Mouse (Mus musculus) intestine, postnatal 0 days (tissue): ENCODE results near the gene Prok2. TPM values are rescaled to one million over a fixed set of nuclear protein-coding genes. Genes with fewer than 3 reads are reported as not detected.

ENCODE experiments used
- ATAC-seq: fragments of 200-750 bp; cut with Nextera tagmentation; 2 replicates; pipeline ENCODE4 v1.8.0; 2017; ENCODE audit warnings: mild to moderate bottlenecking, moderate TSS enrichment, moderate library complexity
- H3K27ac ChIP-seq: fragments of 300-500 bp; sonication (generic); 2 replicates; pipeline ENCODE4 v1.5.1; 2014; ENCODE audit warnings: mild to moderate bottlenecking, low read depth, low read length, moderate library complexity
- H3K27me3 ChIP-seq: fragments of 300-500 bp; sonication (generic); replicated peaks from 2 replicates; pipeline ENCODE4 v1.6.1; 2014; ENCODE audit warnings: low read length, mixed read lengths; ENCODE audit not compliant: control insufficient read depth, insufficient read depth
- H3K36me3 ChIP-seq: fragments of 300-500 bp; sonication (generic); 2 replicates; pipeline ENCODE4 v1.6.1; 2014; ENCODE audit warnings: mild to moderate bottlenecking, moderate library complexity; ENCODE audit not compliant: control insufficient read depth, insufficient read depth
- H3K4me1 ChIP-seq: fragments of 300-500 bp; sonication (generic); replicated peaks from 2 replicates; pipeline ENCODE4 v1.6.1; 2014; ENCODE audit warnings: antibody characterized with exemption, low read length, mixed read lengths; ENCODE audit not compliant: control insufficient read depth, insufficient read depth
- H3K4me2 ChIP-seq: fragments of 300-500 bp; sonication (generic); replicated peaks from 2 replicates; pipeline ENCODE4 v1.6.1; 2014; ENCODE audit warnings: low read depth, mild to moderate bottlenecking, moderate library complexity
- H3K4me3 ChIP-seq: fragments of 300-500 bp; sonication (generic); 2 replicates; pipeline ENCODE4 v1.5.1; 2014; ENCODE audit warnings: low read depth, low read length
- H3K9ac ChIP-seq: fragments of 300-500 bp; sonication (generic); 2 replicates; pipeline ENCODE4 v1.6.1; 2014; ENCODE audit warnings: mild to moderate bottlenecking, low read depth, low read length
- H3K9me3 ChIP-seq: fragments of 300-500 bp; sonication (generic); 2 replicates; pipeline ENCODE4 v1.6.1; 2016; ENCODE audit warnings: mixed run types; ENCODE audit not compliant: control insufficient read depth
- CTCF ChIP-seq: sonication (generic); IDR thresholded peaks from 2 replicates; pipeline ENCODE4 v1.5.1; 2016; ENCODE audit warnings: low read depth, mild to moderate bottlenecking, control low read depth, antibody characterized with exemption, moderate library complexity
- WGBS: fragments of 180-500 bp; shearing (Covaris S2); extraction: QIAGEN DNeasy Blood & Tissue Kit; methylation state at CpG from one replicate; pipeline ENCODE4 v1.1.7; 2014; 5-methylcytosine and 5-hydroxymethylcytosine counted together
- polyA plus RNA-seq: library from polyadenylated mRNA; unstranded; fragments of >200 nt; fragmentation: Nextera tagmentation; extraction: Ambion mirVana; gene quantifications from 2 replicates; pipeline ENCODE4 v1.2.1, GENCODE M21; 2015

Gene Prok2
- polyA plus RNA-seq, 1 experiment from 2014 or later: not detected

- Histone ChIP-seq H3K36me3 (no peaks in the 10 kb centered on the region), H3K4me2 (no peak overlapping the region), H3K9ac (no peak overlapping the region), H3K4me3 (no peak overlapping the region), H3K4me1 (no peaks in the 10 kb centered on the region), H3K27ac (no peak overlapping the region), H3K27me3 (peaks cover 27% of the 10 kb centered on the region), H3K9me3 (no peaks in the 10 kb centered on the region)
- 77% methylated on average over 6 of the region's 6 CpGs for WGBS
- TF ChIP-seq CTCF: no peak
- no peak for ATAC-seq
These were observed 37.7 kb downstream of the Prok2 start for GRCm38 (mm10) chr6:99688513-99688912.

GRCm38 (mm10) chr6:99684899-99685298, 41.3 kb downstream of the Prok2 start:
- H3K4me3 ChIP-seq: no peak overlapping the region

GRCm38 (mm10) chr6:99683974-99684373, 42.2 kb downstream of the Prok2 start:
- Histone ChIP-seq H3K4me1 (no peaks in the 10 kb centered on the region), H3K27ac (no peak overlapping the region), H3K4me2 (no peak overlapping the region), H3K4me3 (no peak overlapping the region), H3K9ac (no peak overlapping the region), H3K27me3 (no peaks in the 10 kb centered on the region), H3K9me3 (no peaks in the 10 kb centered on the region), H3K36me3 (no peaks in the 10 kb centered on the region)
- no peak for TF ChIP-seq CTCF
- no peak for ATAC-seq
- WGBS: 93% methylated on average over 5 of the region's 5 CpGs

More at GRCm38 (mm10) chr6:99684899-99685298, 41.3 kb downstream of the Prok2 start:
- ATAC-seq: no peak
- no peaks in the 10 kb centered on the region for H3K27me3 ChIP-seq
- H3K9me3 ChIP-seq: no peaks in the 10 kb centered on the region
- peak; percentile 85 for TF ChIP-seq CTCF
- H3K9ac ChIP-seq: no peak overlapping the region
- H3K27ac ChIP-seq: no peak overlapping the region
- H3K36me3 ChIP-seq: no peaks in the 10 kb centered on the region
- no peaks in the 10 kb centered on the region for H3K4me1 ChIP-seq
- no peak overlapping the region for H3K4me2 ChIP-seq
- WGBS: 62% methylated on average over 5 of the region's 5 CpGs

GRCm38 (mm10) chr6:99678108-99678507, 48.1 kb downstream of the Prok2 start:
- ATAC-seq: 0 out of 2 replicates have a peak, but pooled peaks have one; percentile 16
- H3K4me2 ChIP-seq: no peak overlapping the region
- 82% methylated on average over 11 of the region's 11 CpGs for WGBS
- no peaks in the 10 kb centered on the region for H3K9me3 ChIP-seq
- H3K27me3 ChIP-seq: no peaks in the 10 kb centered on the region
- H3K27ac ChIP-seq: no peak overlapping the region
- no peak overlapping the region for H3K9ac ChIP-seq
- no peak overlapping the region for H3K4me3 ChIP-seq
- H3K4me1 ChIP-seq: no peaks in the 10 kb centered on the region
- TF ChIP-seq CTCF: no peak
- H3K36me3 ChIP-seq: no peaks in the 10 kb centered on the region

GRCm38 (mm10) chr6:99677325-99677724, 48.9 kb downstream of the Prok2 start:
- no peak for TF ChIP-seq CTCF
- H3K36me3 ChIP-seq: no peaks in the 10 kb centered on the region
- ATAC-seq: peak; percentile 84
- no peaks in the 10 kb centered on the region for H3K4me1 ChIP-seq
- no peak overlapping the region for H3K27ac ChIP-seq
- no peaks in the 10 kb centered on the region for H3K9me3 ChIP-seq
- H3K4me3 ChIP-seq: no peak overlapping the region
- WGBS: 41% methylated on average over 8 of the region's 8 CpGs
- no peaks in the 10 kb centered on the region for H3K27me3 ChIP-seq
- H3K9ac ChIP-seq: no peak overlapping the region
- H3K4me2 ChIP-seq: no peak overlapping the region

GRCm38 (mm10) chr6:99674482-99674881, 51.7 kb downstream of the Prok2 start:
- Histone ChIP-seq H3K27ac (no peak overlapping the region), H3K27me3 (no peaks in the 10 kb centered on the region), H3K9ac (no peak overlapping the region), H3K9me3 (no peaks in the 10 kb centered on the region), H3K4me3 (no peak overlapping the region), H3K36me3 (no peaks in the 10 kb centered on the region), H3K4me2 (no peak overlapping the region), H3K4me1 (no peaks in the 10 kb centered on the region)
- ATAC-seq: no peak
- no peak for TF ChIP-seq CTCF
- 85% methylated on average over 4 of the region's 4 CpGs for WGBS

- no peak overlapping the region for H3K4me2 ChIP-seq
- no peak for ATAC-seq
- no peaks in the 10 kb centered on the region for H3K36me3 ChIP-seq
- no peaks in the 10 kb centered on the region for H3K4me1 ChIP-seq
- H3K9ac ChIP-seq: no peak overlapping the region
- H3K27ac ChIP-seq: no peak overlapping the region
- TF ChIP-seq CTCF: peak; percentile 54
- H3K27me3 ChIP-seq: no peaks in the 10 kb centered on the region
- 65% methylated on average over 3 of the region's 3 CpGs for WGBS
- H3K9me3 ChIP-seq: no peaks in the 10 kb centered on the region
- H3K4me3 ChIP-seq: no peak overlapping the region
These were observed 54.4 kb downstream of the Prok2 start for GRCm38 (mm10) chr6:99671768-99672167.
